Mouse (Mus musculus): ENCODE data around the gene Use1. TPM values are rescaled to one million over a fixed set of nuclear protein-coding genes. Genes with fewer than 3 reads are reported as not detected.
"Not testable (repeated sequence)": the region's sequence is repeated elsewhere in the genome, so short reads cannot be mapped to it uniquely, and the experiment has no call there.

Gene Use1
- polyA plus RNA-seq (2016; fragmentation: Nextera tagmentation; extraction: Ambion mirVana), result 68.6 and 69.9 TPM in 2 replicates

GRCm38 (mm10) chr8:71366771-71367528 is at the start of gene Use1:
Gene Use1, plus strand, starts transcription at chr8:71366848.
- Histone ChIP-seq H3K4me3 (peak within 1 kb of the TSS; percentile 72), H3K9me3 (replicated peaks) (no peaks in the 10 kb centered on the region), H3K9ac (peak within 1 kb of the TSS; percentile 78), H3K4me1 (replicated peaks) (peaks cover 30% of the 10 kb centered on the region), H3K4me2 (peak within 1 kb of the TSS; percentile 81), H3K27me3 (replicated peaks) (no peaks in the 10 kb centered on the region), H3K27ac (ENCODE audit: poor library complexity, severe bottlenecking) (peak within 1 kb of the TSS; percentile 90), H3K36me3 (peaks cover 13% of the 10 kb centered on the region)
- ATAC-seq (ENCODE audit: insufficient number of reproducible peaks, low FRiP score), result peak; percentile 86
- under 1% methylated on average over 56 of the region's 56 CpGs for WGBS

DNA sequence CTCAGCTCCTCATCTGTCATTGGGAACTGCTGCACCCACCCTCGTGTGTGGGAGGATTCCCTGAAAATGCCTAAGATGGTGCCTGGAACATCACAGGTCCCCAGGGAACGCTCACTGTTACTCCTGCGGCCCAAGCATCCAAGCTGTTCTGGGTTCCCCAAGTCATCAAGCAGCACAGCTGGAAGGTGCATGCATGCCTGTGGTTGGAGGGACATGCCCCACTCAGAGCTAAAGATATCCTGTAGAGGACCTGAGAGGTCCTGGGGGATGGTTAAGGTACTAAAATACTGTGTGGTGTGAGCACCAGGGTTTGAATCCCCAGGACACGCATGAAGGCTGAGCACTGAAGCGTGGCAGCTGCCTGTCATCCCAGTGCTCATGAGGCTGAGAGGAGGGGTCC is 48.0 kb upstream of the Use1 start:
- ATAC-seq (ENCODE audit: insufficient number of reproducible peaks, low FRiP score); H3K4me3 ChIP-seq: not testable (repeated sequence)

DNA sequence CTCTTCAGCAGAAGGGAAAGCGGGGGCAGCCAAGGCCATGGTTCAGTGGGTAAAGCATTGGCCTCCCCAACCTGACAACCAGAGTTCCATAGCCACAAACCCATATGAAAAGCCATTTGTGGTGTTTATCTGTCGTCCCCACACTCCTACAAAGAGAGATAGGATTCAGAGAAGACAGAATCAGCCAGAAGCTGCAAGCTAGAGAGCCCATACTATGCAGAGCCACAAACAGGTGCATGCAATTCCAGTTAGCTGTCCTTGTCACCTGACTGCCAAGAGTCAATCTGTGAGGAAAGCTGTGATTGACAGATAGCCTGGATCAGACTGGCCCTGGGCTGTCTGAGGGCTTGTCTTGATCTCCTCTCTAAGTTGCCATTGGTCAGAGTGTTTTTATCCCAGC is 46.9 kb upstream of the Use1 start:
- 72% methylated on average over 2 of the region's 2 CpGs for WGBS
- Histone ChIP-seq H3K36me3 (peaks cover 70% of the 10 kb centered on the region), H3K4me1 (replicated peaks) (peaks cover 25% of the 10 kb centered on the region)
- not testable (repeated sequence) for H3K4me2 ChIP-seq; H3K4me3 ChIP-seq; H3K27ac ChIP-seq (ENCODE audit: poor library complexity, severe bottlenecking); H3K9ac ChIP-seq; H3K9me3 ChIP-seq (replicated peaks); ATAC-seq (ENCODE audit: insufficient number of reproducible peaks, low FRiP score); H3K27me3 ChIP-seq (replicated peaks)

More for the DNA sequence above, 48.0 kb upstream of the Use1 start:
- not testable (repeated sequence) for H3K4me2 ChIP-seq; H3K27ac ChIP-seq (ENCODE audit: poor library complexity, severe bottlenecking); H3K9me3 ChIP-seq (replicated peaks); H3K9ac ChIP-seq; H3K27me3 ChIP-seq (replicated peaks)
- Histone ChIP-seq H3K36me3 (peaks cover 59% of the 10 kb centered on the region), H3K4me1 (replicated peaks) (peaks cover 33% of the 10 kb centered on the region)
- 86% methylated on average over 5 of the region's 5 CpGs for WGBS

DNA sequence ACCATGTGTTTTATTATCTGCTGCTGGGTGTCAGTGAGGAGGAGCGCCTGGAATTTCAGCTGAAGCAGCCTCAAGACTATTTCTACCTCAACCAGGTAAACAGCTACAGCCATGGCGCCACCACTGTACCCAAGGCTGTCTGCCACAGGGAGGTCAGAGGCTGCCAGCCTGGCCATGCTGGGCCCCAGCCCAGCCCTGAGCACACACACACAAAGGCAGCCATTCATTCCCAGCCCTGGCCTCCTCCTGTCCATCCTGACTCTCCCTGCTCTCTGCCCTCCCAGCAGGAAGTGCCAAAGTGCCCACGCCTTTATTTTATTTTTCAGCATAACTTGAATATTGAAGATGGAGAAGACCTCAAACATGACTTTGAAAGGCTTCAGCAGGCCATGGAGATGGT is 43.7 kb upstream of the Use1 start:
- H3K4me1 ChIP-seq (replicated peaks), result 0 out of 2 replicates have a peak, but pooled peaks cover 4% of the 10 kb centered on the region
- 86% methylated on average over 3 of the region's 3 CpGs for WGBS
- no peak overlapping the region for H3K27ac ChIP-seq (ENCODE audit: poor library complexity, severe bottlenecking)
- no peak overlapping the region for H3K4me2 ChIP-seq
- H3K36me3 ChIP-seq, result peaks cover 72% of the 10 kb centered on the region
- no peak overlapping the region for H3K9ac ChIP-seq
- no peaks in the 10 kb centered on the region for H3K27me3 ChIP-seq (replicated peaks)
- ATAC-seq (ENCODE audit: insufficient number of reproducible peaks, low FRiP score), result no peak
- H3K4me3 ChIP-seq, result no peak overlapping the region
- H3K9me3 ChIP-seq (replicated peaks), result no peaks in the 10 kb centered on the region

DNA sequence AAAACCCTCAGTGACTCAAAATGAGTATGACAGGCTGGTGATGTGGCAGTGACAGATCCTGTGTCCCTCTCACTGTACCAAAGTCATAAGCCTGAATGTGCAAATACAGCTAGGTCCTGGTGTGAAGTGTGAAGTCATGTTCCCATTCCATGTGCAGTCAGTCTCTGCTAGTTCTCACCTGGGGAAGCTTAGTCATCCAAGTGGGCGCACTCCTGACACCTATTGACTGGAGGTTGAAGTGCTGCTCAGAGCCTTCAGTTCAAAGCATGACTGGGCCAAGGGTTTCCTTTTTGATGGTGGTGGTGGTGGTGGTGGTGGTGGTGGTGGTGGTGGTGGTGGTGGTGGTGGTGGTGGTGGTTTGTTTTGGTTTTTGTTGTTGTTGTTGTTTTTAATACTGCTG is 41.8 kb upstream of the Use1 start:
- Histone ChIP-seq H3K9me3 (replicated peaks) (no peaks in the 10 kb centered on the region), H3K4me2 (no peak overlapping the region), H3K36me3 (peaks cover 79% of the 10 kb centered on the region), H3K27ac (ENCODE audit: poor library complexity, severe bottlenecking) (no peak overlapping the region), H3K4me1 (replicated peaks) (no peaks in the 10 kb centered on the region), H3K27me3 (replicated peaks) (no peaks in the 10 kb centered on the region), H3K4me3 (no peak overlapping the region), H3K9ac (no peak overlapping the region)
- ATAC-seq (ENCODE audit: insufficient number of reproducible peaks, low FRiP score), result peak; percentile 54; the same call in 1 of the 2 replicates
- WGBS, result 87% methylated on average over 1 of the region's 1 CpGs

DNA sequence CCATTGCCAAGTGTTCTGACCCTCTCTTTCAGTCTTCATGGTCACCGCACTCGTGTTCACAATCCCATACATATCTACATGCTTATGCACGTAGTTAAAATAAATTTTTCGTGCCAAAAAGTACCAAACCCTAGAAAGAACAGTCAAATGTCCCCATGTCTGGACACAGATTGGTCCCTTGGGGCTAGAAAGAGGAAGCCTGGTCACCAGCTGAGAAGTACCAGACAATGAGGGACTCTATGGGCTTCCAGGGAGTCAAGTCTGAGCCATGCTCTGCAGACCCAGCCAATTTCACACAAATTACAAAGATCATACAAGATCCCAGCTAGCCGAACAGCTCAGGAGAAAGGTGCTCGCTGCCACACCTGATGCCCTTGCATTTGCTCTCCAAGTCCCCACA is 28.8 kb upstream of the Use1 start:
- peaks cover 74% of the 10 kb centered on the region for H3K36me3 ChIP-seq
- H3K4me1 ChIP-seq (replicated peaks); H3K9ac ChIP-seq; H3K9me3 ChIP-seq (replicated peaks); H3K27ac ChIP-seq (ENCODE audit: poor library complexity, severe bottlenecking); H3K4me3 ChIP-seq; H3K27me3 ChIP-seq (replicated peaks); H3K4me2 ChIP-seq; ATAC-seq (ENCODE audit: insufficient number of reproducible peaks, low FRiP score): not testable (repeated sequence)
- WGBS, result 96% methylated on average over 6 of the region's 6 CpGs

GRCm38 (mm10) chr8:71340625-71341024 is 26.0 kb upstream of the Use1 start:
- WGBS, result 78% methylated on average over 5 of the region's 5 CpGs
- Histone ChIP-seq H3K36me3 (peaks cover 83% of the 10 kb centered on the region), H3K4me3 (no peak overlapping the region), H3K27me3 (replicated peaks) (no peaks in the 10 kb centered on the region), H3K27ac (ENCODE audit: poor library complexity, severe bottlenecking) (no peak overlapping the region), H3K9ac (no peak overlapping the region), H3K4me1 (replicated peaks) (no peaks in the 10 kb centered on the region), H3K4me2 (no peak overlapping the region), H3K9me3 (replicated peaks) (no peaks in the 10 kb centered on the region)
- ATAC-seq (ENCODE audit: insufficient number of reproducible peaks, low FRiP score), result no peak

- 79% methylated on average over 1 of the region's 1 CpGs for WGBS
- H3K27ac ChIP-seq (ENCODE audit: poor library complexity, severe bottlenecking), result no peak overlapping the region
- H3K4me1 ChIP-seq (replicated peaks), result no peaks in the 10 kb centered on the region; the same call in 1 of the 2 replicates
- ATAC-seq (ENCODE audit: insufficient number of reproducible peaks, low FRiP score), result no peak
- no peaks in the 10 kb centered on the region for H3K9me3 ChIP-seq (replicated peaks)
- H3K36me3 ChIP-seq, result peaks cover 97% of the 10 kb centered on the region
- no peak overlapping the region for H3K4me3 ChIP-seq
- no peak overlapping the region for H3K4me2 ChIP-seq
- H3K27me3 ChIP-seq (replicated peaks), result no peaks in the 10 kb centered on the region
- H3K9ac ChIP-seq, result no peak overlapping the region
Measured at GRCm38 (mm10) chr8:71346581-71346980, 20.1 kb upstream of the Use1 start.

- no peak for ATAC-seq (ENCODE audit: insufficient number of reproducible peaks, low FRiP score)
- WGBS, result 42% methylated on average over 3 of the region's 3 CpGs
Measured at GRCm38 (mm10) chr8:71351117-71351516, 15.5 kb upstream of the Use1 start.

DNA sequence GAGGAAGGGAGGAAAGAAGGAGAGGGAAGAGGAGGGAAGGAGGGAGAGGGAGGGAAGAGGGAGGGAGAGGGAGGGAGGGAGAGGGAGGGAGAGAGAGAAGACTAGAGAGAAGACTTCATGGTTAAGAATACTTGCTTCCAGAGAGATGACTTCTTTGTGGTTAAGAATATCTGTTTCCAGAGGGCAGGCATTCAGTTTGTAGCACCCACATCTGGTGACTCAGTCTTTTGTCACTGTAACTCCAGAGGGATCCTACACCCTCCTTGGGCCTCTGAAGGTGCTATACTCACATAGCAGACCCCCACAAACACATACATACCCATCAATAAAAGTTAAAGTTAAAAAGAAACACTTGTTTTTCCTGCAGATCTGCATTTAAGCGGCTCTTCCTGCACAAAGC is 15.1 kb upstream of the Use1 start:
- WGBS, result 94% methylated on average over 1 of the region's 1 CpGs
- Histone ChIP-seq H3K4me3 (no peak overlapping the region), H3K4me2 (no peak overlapping the region), H3K4me1 (replicated peaks) (no peaks in the 10 kb centered on the region; the same call in 1 of the 2 replicates), H3K27me3 (replicated peaks) (no peaks in the 10 kb centered on the region), H3K27ac (ENCODE audit: poor library complexity, severe bottlenecking) (no peak overlapping the region), H3K9me3 (replicated peaks) (no peaks in the 10 kb centered on the region), H3K36me3 (peaks cover 100% of the 10 kb centered on the region), H3K9ac (no peak overlapping the region)
- ATAC-seq (ENCODE audit: insufficient number of reproducible peaks, low FRiP score), result no peak

More at GRCm38 (mm10) chr8:71351117-71351516, 15.5 kb upstream of the Use1 start:
- H3K36me3 ChIP-seq, result peaks cover 100% of the 10 kb centered on the region
- no peak overlapping the region for H3K4me3 ChIP-seq
- H3K9me3 ChIP-seq (replicated peaks), result no peaks in the 10 kb centered on the region
- no peaks in the 10 kb centered on the region; the same call in 1 of the 2 replicates for H3K4me1 ChIP-seq (replicated peaks)
- H3K27me3 ChIP-seq (replicated peaks), result no peaks in the 10 kb centered on the region
- H3K4me2 ChIP-seq, result no peak overlapping the region
- no peak overlapping the region for H3K27ac ChIP-seq (ENCODE audit: poor library complexity, severe bottlenecking)
- no peak overlapping the region for H3K9ac ChIP-seq

GRCm38 (mm10) chr8:71358026-71358425 is 8.6 kb upstream of the Use1 start:
- Histone ChIP-seq H3K9ac (no peak overlapping the region), H3K27me3 (replicated peaks) (no peaks in the 10 kb centered on the region), H3K4me2 (no peak overlapping the region), H3K27ac (ENCODE audit: poor library complexity, severe bottlenecking) (no peak overlapping the region), H3K4me3 (no peak overlapping the region), H3K9me3 (replicated peaks) (no peaks in the 10 kb centered on the region), H3K36me3 (peaks cover 83% of the 10 kb centered on the region), H3K4me1 (replicated peaks) (no peaks in the 10 kb centered on the region)
- ATAC-seq (ENCODE audit: insufficient number of reproducible peaks, low FRiP score), result no peak
- 85% methylated on average over 3 of the region's 3 CpGs for WGBS

Data from heart, embryonic 12.5 days (tissue).